Mouse (Mus musculus): ENCODE results near the gene Copz1. TPM values are rescaled to one million over a fixed set of nuclear protein-coding genes. Genes with fewer than 3 reads are reported as not detected.
A peak's percentile ranks its signal among the peaks of the same experiment; 100 is the strongest.

Gene Copz1
- polyA plus RNA-seq, 1 experiment: 46.8 TPM

DNA sequence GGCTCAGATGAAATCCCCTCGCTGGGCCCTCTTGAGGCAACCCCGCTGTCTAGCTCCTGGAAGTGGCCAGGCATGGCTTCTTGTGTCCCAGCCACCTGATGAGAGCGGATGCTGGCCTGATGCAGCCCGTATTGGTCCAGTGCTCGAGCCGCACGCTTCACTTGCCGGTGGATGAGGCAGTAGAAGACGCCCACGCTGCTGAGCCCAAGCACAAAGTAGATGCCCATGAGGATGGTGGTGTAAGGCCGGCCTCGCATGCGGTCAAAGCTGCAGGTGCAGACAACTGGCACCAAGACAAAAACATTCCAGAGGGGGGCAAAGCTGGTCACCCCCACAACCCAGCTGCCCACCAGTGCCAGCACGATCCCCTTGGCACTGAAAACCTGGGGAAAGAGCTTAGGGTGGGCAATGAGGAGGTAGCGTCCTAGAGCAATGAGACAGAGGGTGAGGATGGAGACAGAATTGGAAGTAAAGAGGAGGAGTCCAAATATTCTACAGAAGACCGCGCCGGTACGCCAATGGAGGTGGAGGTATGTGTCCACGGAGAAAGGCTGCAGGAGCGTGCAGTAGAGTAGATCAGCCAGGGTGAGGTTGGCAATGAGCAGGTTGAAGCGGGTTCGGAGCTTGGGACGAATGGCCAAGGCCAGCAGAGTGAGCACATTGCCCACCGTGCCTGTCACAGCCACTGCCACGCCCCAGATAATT, 36.5 kb downstream of the Copz1 start:
- DNase-seq (ENCODE audit: low read depth in 1 of 2, low spot score in 2 of 2): no peak
- 83% methylated on average over 26 of the region's 26 CpGs for WGBS
- Histone ChIP-seq H3K27me3 (ENCODE audit: control insufficient read depth, insufficient read depth, low read length) (no peaks in the 10 kb centered on the region), H3K4me1 (ENCODE audit: control insufficient read depth, insufficient read depth, insufficient read length) (peaks cover 5% of the 10 kb centered on the region; the same call in 1 of the 2 replicates), H3K36me3 (ENCODE audit: control insufficient read depth, insufficient read depth, low read length) (no peaks in the 10 kb centered on the region), H3K27ac (ENCODE audit: insufficient read depth, low read length) (no peak overlapping the region), H3K4me3 (ENCODE audit: extremely low read depth, insufficient read depth, insufficient read length) (no peak overlapping the region)
- TF ChIP-seq POLR2A (IDR thresholded peaks at IDR 0.05; ENCODE audit: low read depth, low read length): no peak
- no peak for TF ChIP-seq CTCF (IDR thresholded peaks at IDR 0.05; ENCODE audit: extremely low read depth, insufficient read depth, insufficient read length, insufficient replicate concordance)

DNA sequence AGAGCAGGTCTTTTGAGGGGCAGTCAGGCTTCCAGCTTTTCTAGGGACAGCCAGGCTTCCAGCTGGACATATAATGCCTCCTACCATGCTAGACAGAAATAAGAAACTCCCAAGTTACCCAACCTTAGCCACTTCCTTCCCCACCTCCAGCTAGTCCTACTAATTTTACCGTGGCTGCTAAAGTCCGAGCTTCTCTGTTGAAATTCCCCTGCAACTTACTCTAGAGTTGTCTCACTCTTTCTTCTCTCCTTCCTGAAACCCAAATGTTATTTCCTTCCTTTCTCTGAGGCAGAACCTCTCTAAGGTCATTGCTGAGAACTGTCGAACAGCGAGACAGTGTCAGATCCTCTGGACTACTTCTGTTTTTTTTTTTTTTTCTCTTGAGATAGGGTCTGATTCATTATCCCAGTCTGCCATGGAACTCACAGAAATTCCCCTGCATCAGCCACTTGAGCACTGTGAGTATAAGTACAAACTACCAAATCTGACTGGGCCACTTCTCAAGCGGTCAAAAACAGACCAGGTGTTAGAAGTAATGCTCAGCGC, 37.9 kb downstream of the Copz1 start, which contains the start of gene Gpr84:
TSS of gene Gpr84 (minus strand) at position 248 of the 546 bp plus-strand sequence.
- H3K27ac ChIP-seq (ENCODE audit: insufficient read depth, low read length): peak within 1 kb of the TSS; percentile 19; the same call in 1 of the 2 replicates
- WGBS: 7% methylated on average over 6 of the region's 6 CpGs
- no peak for DNase-seq (ENCODE audit: low read depth in 1 of 2, low spot score in 2 of 2)

DNA sequence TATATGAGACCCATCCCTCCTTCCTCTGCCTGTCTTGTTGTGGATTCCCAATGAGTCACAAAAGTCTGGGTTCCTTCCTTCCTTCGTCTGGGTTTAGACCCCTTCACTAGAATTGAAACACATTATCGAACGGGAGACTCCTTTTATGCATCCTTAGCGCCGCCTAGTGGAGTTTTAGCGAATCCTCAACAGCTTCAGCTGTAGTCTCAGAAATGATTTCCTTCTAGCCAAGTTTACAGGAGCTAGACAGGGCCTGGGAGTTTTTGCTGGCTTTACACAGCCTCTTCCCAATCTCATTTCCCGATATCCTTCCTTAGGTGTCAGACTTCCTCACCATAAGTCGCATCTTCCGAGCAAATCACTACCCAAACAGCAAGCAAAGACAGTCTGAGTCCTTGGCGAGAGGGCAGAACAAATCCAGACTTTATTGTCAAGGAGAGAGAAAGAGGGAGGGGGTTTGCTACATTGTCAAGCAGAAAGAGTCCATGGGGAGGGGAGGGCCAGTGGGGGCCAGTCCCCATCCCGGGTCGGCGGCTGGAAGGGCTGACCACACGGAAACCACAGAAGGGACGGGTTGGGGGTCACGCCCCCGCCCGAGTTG, 41.1 kb downstream of the Copz1 start:
- WGBS: 43% methylated on average over 18 of the region's 18 CpGs
- peaks cover 6% of the 10 kb centered on the region for H3K36me3 ChIP-seq (ENCODE audit: control insufficient read depth, insufficient read depth, low read length)
- H3K4me1 ChIP-seq (ENCODE audit: control insufficient read depth, insufficient read depth, insufficient read length): no peaks in the 10 kb centered on the region
- no peaks in the 10 kb centered on the region for H3K27me3 ChIP-seq (ENCODE audit: control insufficient read depth, insufficient read depth, low read length)
- H3K27ac ChIP-seq (ENCODE audit: insufficient read depth, low read length): no peak overlapping the region
- TF ChIP-seq CTCF (IDR thresholded peaks at IDR 0.05; ENCODE audit: extremely low read depth, insufficient read depth, insufficient read length, insufficient replicate concordance) (peak; percentile 17; the same call in 1 of the 2 replicates), POLR2A (IDR thresholded peaks at IDR 0.05; ENCODE audit: low read depth, low read length) (no peak)
- H3K4me3 ChIP-seq (ENCODE audit: extremely low read depth, insufficient read depth, insufficient read length): no peak overlapping the region
- peak in 1 of 2 experiments; percentile 37 for DNase-seq (ENCODE audit: low read depth in 1 of 2, low spot score in 2 of 2)

More for the DNA sequence above, 37.9 kb downstream of the Copz1 start, which contains the start of gene Gpr84:
- H3K4me3 ChIP-seq (ENCODE audit: extremely low read depth, insufficient read depth, insufficient read length): no peak within 1 kb of the TSS
- H3K27me3 ChIP-seq (ENCODE audit: control insufficient read depth, insufficient read depth, low read length): no peaks in the 10 kb centered on the region
- peaks cover 2% of the 10 kb centered on the region; the same call in 1 of the 2 replicates for H3K4me1 ChIP-seq (ENCODE audit: control insufficient read depth, insufficient read depth, insufficient read length)
- TF ChIP-seq POLR2A (IDR thresholded peaks at IDR 0.05; ENCODE audit: low read depth, low read length) (no peak), CTCF (IDR thresholded peaks at IDR 0.05; ENCODE audit: extremely low read depth, insufficient read depth, insufficient read length, insufficient replicate concordance) (no peak)
- no peaks in the 10 kb centered on the region; the same call in 1 of the 2 replicates for H3K36me3 ChIP-seq (ENCODE audit: control insufficient read depth, insufficient read depth, low read length)

DNA sequence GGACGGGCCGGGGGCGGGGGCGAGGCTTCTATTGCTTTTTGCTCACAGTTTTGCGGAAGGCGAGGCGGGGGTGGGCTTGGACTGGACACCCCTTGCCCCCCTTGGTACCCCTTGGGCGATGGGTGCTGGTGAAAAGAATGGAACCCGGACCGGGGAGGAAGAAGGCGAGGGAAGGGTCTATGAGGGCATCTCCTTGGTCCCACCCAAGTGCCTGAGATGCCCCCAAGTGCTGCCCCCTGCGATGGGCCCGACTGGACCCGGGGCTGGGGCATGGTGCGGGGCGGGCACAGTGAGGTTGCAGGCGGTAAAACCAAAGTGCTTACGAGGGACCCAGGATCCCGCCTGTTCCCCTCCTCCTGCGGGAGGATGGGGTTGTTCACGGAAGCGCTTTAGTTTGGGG, 41.7 kb downstream of the Copz1 start:
- Histone ChIP-seq H3K4me1 (ENCODE audit: control insufficient read depth, insufficient read depth, insufficient read length) (no peaks in the 10 kb centered on the region), H3K36me3 (ENCODE audit: control insufficient read depth, insufficient read depth, low read length) (peaks cover 6% of the 10 kb centered on the region), H3K27me3 (ENCODE audit: control insufficient read depth, insufficient read depth, low read length) (no peaks in the 10 kb centered on the region), H3K4me3 (ENCODE audit: extremely low read depth, insufficient read depth, insufficient read length) (no peak overlapping the region), H3K27ac (ENCODE audit: insufficient read depth, low read length) (no peak overlapping the region)
- no peak for DNase-seq (ENCODE audit: low read depth in 1 of 2, low spot score in 2 of 2)
- 84% methylated on average over 22 of the region's 22 CpGs for WGBS
- TF ChIP-seq POLR2A (IDR thresholded peaks at IDR 0.05; ENCODE audit: low read depth, low read length) (no peak), CTCF (IDR thresholded peaks at IDR 0.05; ENCODE audit: extremely low read depth, insufficient read depth, insufficient read length, insufficient replicate concordance) (no peak)

DNA sequence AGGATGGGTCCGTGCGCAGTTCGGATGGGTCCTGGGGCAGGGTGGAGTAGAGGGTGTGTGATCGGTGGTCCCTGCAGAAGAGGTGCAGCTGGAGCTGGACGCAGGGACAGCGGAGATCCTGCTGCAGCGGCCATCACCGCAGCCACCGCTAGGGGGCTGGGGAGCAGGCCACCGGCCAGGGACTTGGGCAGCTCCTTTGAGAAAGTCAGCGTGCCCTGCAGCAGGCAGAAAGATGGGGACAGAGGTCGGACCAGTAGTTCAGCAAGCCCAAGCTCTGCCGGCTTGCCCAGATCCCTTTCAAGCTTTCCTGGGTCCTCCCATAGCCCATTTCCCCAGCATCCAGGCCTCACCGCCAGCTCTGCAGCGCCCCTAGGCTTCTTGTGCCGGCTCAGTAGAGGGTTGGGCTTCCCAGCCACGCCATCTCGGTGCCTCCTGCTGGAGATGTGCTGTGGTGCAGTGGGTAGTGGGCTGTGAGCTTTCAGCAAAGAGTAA, 42.5 kb downstream of the Copz1 start:
- no peak for DNase-seq (ENCODE audit: low read depth in 1 of 2, low spot score in 2 of 2)
- WGBS: 80% methylated on average over 18 of the region's 18 CpGs
- H3K4me1 ChIP-seq (ENCODE audit: control insufficient read depth, insufficient read depth, insufficient read length): no peaks in the 10 kb centered on the region
- no peaks in the 10 kb centered on the region for H3K27me3 ChIP-seq (ENCODE audit: control insufficient read depth, insufficient read depth, low read length)
- no peak overlapping the region for H3K27ac ChIP-seq (ENCODE audit: insufficient read depth, low read length)
- no peak for TF ChIP-seq POLR2A (IDR thresholded peaks at IDR 0.05; ENCODE audit: low read depth, low read length)
- TF ChIP-seq CTCF (IDR thresholded peaks at IDR 0.05; ENCODE audit: extremely low read depth, insufficient read depth, insufficient read length, insufficient replicate concordance): peak; percentile 49; the same call in 1 of the 2 replicates
- no peak overlapping the region for H3K4me3 ChIP-seq (ENCODE audit: extremely low read depth, insufficient read depth, insufficient read length)
- H3K36me3 ChIP-seq (ENCODE audit: control insufficient read depth, insufficient read depth, low read length): peaks cover 6% of the 10 kb centered on the region

DNA sequence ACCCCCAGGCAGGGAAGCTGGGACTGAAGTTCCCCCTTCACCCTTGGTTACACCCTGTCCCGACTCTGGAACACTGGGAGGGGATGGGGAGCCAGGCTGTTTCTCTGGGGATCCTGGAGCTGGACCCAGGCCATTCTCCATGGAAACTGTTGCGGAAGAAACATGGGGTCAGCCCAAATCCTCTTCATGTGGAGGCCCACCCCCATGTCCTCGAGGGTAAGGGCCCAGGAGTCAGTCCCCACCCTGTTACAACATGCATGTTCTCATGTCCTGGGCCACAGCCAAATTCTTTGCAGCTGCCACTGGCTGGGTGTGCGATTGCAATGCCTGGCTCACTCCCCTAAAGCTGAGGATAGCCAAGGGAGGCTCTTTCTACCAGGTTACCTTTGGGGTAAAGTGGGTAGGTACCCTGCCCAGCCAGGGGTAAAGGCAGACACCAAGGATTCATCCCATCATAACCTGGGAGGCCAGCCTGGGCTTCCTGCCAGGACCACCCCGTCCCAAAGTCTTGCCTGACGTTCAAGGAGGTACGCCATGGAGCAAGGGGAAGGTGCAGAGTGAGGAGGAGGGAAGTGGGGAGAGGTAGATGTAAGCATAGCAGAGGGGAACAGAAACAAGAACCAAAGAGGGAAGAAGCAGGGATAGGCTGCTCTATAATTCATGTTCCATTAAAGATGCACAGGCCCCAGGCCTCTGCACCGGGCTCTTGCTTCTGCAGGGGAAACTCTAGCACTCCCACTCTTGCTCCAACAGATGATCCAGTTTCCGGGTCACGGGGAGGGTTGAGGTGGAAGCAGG, 43.7 kb downstream of the Copz1 start:
- Histone ChIP-seq H3K27me3 (ENCODE audit: control insufficient read depth, insufficient read depth, low read length) (no peaks in the 10 kb centered on the region), H3K36me3 (ENCODE audit: control insufficient read depth, insufficient read depth, low read length) (peaks cover 6% of the 10 kb centered on the region), H3K4me1 (ENCODE audit: control insufficient read depth, insufficient read depth, insufficient read length) (no peaks in the 10 kb centered on the region), H3K27ac (ENCODE audit: insufficient read depth, low read length) (no peak overlapping the region), H3K4me3 (ENCODE audit: extremely low read depth, insufficient read depth, insufficient read length) (no peak overlapping the region)
- DNase-seq (ENCODE audit: low read depth in 1 of 2, low spot score in 2 of 2): no peak
- TF ChIP-seq POLR2A (IDR thresholded peaks at IDR 0.05; ENCODE audit: low read depth, low read length) (no peak), CTCF (IDR thresholded peaks at IDR 0.05; ENCODE audit: extremely low read depth, insufficient read depth, insufficient read length, insufficient replicate concordance) (no peak)
- 80% methylated on average over 10 of the region's 10 CpGs for WGBS
